Mouse (Mus musculus) limb, embryonic 12.5 days (tissue): ENCODE measurements around the gene Loxl3. TPM values are rescaled to one million over a fixed set of nuclear protein-coding genes. Genes with fewer than 3 reads are reported as not detected.

Experiments
- ATAC-seq: fragments of 200-750 bp; cut with Nextera tagmentation; 2 replicates; pipeline ENCODE4 v1.8.0; 2017; ENCODE audit warnings: low read depth, moderate TSS enrichment; ENCODE audit not compliant: insufficient number of reproducible peaks, insufficient read depth, low FRiP score, low TSS enrichment
- H3K27ac ChIP-seq: fragments of 300-500 bp; sonication (generic); 2 replicates; pipeline ENCODE4 v1.5.1; 2016; ENCODE audit warnings: mild to moderate bottlenecking, moderate library complexity
- H3K27me3 ChIP-seq: fragments of 300-500 bp; sonication (generic); 2 replicates; pipeline ENCODE4 v1.6.1; 2016; ENCODE audit warnings: mild to moderate bottlenecking, moderate library complexity
- H3K36me3 ChIP-seq: fragments of 300-500 bp; sonication (generic); 2 replicates; pipeline ENCODE4 v1.6.1; 2016; ENCODE audit warnings: mild to moderate bottlenecking, moderate library complexity
- H3K4me1 ChIP-seq: fragments of 300-500 bp; sonication (generic); replicated peaks from 2 replicates; pipeline ENCODE4 v1.6.1; 2016
- H3K4me2 ChIP-seq: fragments of 300-500 bp; sonication (generic); 2 replicates; pipeline ENCODE4 v1.6.1; 2016; ENCODE audit warnings: mild to moderate bottlenecking, moderate library complexity
- H3K4me3 ChIP-seq: fragments of 300-500 bp; sonication (generic); replicated peaks from 2 replicates; pipeline ENCODE4 v1.5.1; 2016; ENCODE audit warnings: mild to moderate bottlenecking
- H3K9ac ChIP-seq: fragments of 300-500 bp; sonication (generic); replicated peaks from 2 replicates; pipeline ENCODE4 v1.6.1; 2016; ENCODE audit warnings: mild to moderate bottlenecking, moderate library complexity
- H3K9me3 ChIP-seq: fragments of 300-500 bp; sonication (generic); 2 replicates; pipeline ENCODE4 v1.6.1; 2016; ENCODE audit warnings: mild to moderate bottlenecking, moderate library complexity
- WGBS: fragments of 180-500 bp; shearing (Covaris S2); methylation state at CpG from one replicate; pipeline ENCODE4 v1.1.7; 2016; 5-methylcytosine and 5-hydroxymethylcytosine counted together
- polyA plus RNA-seq: library from polyadenylated mRNA; unstranded; fragments of >200 nt; fragmentation: Nextera tagmentation; extraction: Ambion mirVana; gene quantifications from 2 replicates; pipeline ENCODE4 v1.2.1, GENCODE M21; 2016

Loxl3 gene
- polyA plus RNA-seq, 1 experiment from 2014 or later: 15.7 TPM

DNA sequence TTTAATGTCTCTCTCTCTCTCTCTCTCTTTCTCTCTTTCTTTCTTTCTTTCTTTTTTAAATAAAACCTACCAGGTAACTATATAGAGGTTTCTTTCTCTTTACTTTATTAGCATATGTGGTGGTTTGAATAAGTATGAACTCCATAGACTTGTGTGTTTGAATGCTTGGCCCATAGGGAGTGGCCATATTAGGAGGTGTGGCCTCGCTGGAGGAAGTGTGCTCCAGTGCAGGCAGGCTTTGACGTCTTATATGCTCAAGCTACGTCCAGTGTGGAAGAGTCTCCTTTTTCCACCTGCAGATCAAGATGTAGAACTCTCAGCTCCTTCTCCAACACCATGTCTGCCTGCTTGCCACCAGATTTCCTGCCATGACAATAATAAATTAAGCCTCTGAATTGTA is 14.9 kb upstream of the Loxl3 start:
- Histone ChIP-seq H3K4me2 (no peak overlapping the region), H3K9ac (no peak overlapping the region), H3K4me3 (no peak overlapping the region), H3K27ac (no peak overlapping the region), H3K27me3 (no peaks in the 10 kb centered on the region), H3K4me1 (peaks cover 2% of the 10 kb centered on the region; the same call in 1 of the 2 replicates), H3K9me3 (no peaks in the 10 kb centered on the region), H3K36me3 (no peaks in the 10 kb centered on the region)
- ATAC-seq: no peak
- WGBS: 75% methylated on average over 3 of the region's 3 CpGs

DNA sequence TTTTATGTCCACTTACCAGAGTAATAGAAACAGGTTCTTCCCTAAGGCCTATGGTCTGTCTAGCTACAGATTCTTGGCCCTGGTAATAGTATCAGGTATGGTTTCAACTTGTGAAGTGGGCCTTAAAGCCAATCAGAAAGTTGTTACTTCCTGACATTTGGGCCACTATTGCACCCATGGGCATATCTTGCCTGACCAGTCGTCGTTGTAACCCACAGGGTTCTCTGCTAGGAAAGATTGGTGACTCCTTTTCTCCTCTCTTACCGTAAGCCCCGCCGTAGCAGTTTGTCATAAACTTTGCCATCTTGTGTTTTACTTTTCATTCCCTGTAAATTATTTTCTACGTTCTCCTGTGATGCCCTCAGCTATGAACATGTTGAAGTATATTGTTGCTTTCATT is 13.9 kb upstream of the Loxl3 start:
- no peak overlapping the region for H3K4me3 ChIP-seq
- no peak overlapping the region for H3K9ac ChIP-seq
- WGBS: 86% methylated on average over 6 of the region's 6 CpGs
- no peaks in the 10 kb centered on the region for H3K36me3 ChIP-seq
- H3K9me3 ChIP-seq: no peaks in the 10 kb centered on the region
- no peaks in the 10 kb centered on the region for H3K27me3 ChIP-seq
- H3K4me1 ChIP-seq: peaks cover 2% of the 10 kb centered on the region; the same call in 1 of the 2 replicates
- no peak overlapping the region for H3K27ac ChIP-seq
- ATAC-seq: no peak
- H3K4me2 ChIP-seq: no peak overlapping the region

DNA sequence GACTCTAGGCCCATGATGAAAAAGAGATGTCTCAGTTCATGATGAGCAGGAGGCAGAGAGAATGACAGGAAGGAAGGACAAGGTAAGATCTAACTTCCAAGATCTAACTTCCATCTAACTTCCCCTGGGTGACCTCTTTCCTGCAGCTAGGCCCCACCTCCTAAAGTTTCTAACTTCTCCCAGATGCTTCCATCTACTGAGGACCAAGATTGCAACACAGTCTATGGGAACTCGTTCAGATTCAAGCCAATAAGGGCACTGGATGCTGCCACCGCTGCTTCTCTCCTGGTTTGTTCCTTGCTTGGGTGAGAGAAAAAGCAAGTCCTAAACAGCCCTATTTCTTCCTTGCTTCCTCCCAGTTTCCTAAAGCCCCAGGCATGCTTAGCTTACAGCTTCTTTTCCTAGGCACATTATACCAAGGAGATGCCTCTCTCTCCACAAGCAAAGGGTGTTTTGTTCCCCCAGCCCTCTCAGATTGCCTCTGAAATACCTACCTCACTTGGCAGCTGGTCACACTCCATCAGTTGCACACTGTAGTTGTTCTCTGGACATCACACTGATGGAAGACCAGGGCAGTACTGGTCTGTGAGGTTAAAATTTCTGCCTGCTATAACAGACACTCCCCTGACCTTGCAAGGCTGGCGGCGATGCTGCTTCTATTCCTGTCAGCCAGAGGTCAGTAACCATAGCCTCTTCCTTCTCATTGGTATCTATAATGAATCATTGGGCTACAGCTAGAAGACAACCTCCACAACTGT is 13.0 kb upstream of the Loxl3 start:
- WGBS: 79% methylated on average over 4 of the region's 4 CpGs
- H3K4me2 ChIP-seq: no peak overlapping the region
- H3K4me3 ChIP-seq: no peak overlapping the region
- H3K9me3 ChIP-seq: no peaks in the 10 kb centered on the region
- no peak for ATAC-seq
- H3K27ac ChIP-seq: no peak overlapping the region
- H3K27me3 ChIP-seq: peaks cover 1% of the 10 kb centered on the region; the same call in 1 of the 2 replicates
- no peak overlapping the region for H3K9ac ChIP-seq
- peaks cover 2% of the 10 kb centered on the region; the same call in 1 of the 2 replicates for H3K4me1 ChIP-seq
- H3K36me3 ChIP-seq: no peaks in the 10 kb centered on the region

DNA sequence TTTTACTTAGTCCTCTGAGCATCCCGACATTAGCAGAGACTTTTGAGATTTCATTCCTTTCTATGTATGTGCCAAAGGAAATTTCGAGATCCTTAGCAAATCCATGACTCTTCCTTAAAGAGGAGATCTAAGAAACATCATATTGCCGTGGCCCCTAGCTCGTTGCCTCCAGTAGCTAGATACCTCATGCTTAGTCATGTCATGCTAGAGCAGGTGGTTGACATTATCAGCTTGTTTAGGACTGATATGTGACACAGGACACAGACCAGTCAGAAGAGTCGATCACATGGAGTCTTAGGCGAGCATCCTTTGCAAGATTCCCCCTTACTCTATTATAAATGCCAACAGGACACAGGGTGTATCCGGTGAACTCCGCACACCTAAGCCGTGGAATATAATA is 11.0 kb upstream of the Loxl3 start:
- no peak overlapping the region for H3K27ac ChIP-seq
- ATAC-seq: no peak
- H3K4me1 ChIP-seq: peaks cover 7% of the 10 kb centered on the region
- no peak overlapping the region for H3K9ac ChIP-seq
- no peak overlapping the region for H3K4me3 ChIP-seq
- H3K4me2 ChIP-seq: no peak overlapping the region
- H3K27me3 ChIP-seq: peaks cover 3% of the 10 kb centered on the region; the same call in 1 of the 2 replicates
- no peaks in the 10 kb centered on the region for H3K9me3 ChIP-seq
- H3K36me3 ChIP-seq: no peaks in the 10 kb centered on the region
- WGBS: 87% methylated on average over 9 of the region's 9 CpGs

DNA sequence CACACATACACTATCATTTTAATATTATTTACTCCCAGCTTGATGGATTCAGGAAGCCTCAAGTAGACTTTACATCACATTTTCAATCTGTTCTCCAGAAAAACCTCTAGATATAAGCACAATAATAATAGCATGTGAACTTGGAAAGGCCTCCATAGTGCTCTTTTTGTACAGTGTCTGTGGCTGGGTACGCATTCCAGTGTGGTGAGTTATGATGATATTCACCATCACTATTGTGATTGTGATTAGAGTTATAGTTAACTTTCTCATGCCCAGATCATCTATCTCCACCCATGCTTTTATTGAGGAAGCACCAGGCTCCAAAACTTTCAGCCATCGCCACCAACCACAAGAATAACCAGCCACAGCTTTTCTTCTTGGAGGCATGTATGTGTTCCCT is 10.2 kb upstream of the Loxl3 start:
- no peak for ATAC-seq

DNA sequence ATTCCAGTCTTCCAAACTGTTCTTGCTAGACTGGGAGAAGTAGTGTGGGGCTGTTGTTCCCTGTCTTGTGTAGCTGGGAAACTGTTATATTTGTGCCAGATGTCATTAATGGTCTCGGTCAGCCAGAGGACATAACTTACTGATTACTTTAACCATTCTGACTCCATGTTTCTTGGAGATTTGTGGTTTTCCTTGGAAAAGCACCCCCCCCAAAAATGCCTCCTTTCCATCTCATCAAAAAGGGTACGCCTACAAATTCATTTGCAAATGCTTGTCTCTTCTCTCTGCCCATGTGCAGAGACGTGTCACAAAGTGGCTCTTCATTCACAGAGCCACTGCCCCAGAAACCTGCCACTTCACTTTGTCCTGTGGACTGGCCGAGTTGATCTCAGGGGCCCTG is 9.6 kb upstream of the Loxl3 start:
- H3K36me3 ChIP-seq: no peaks in the 10 kb centered on the region
- H3K9ac ChIP-seq: no peak overlapping the region
- H3K4me1 ChIP-seq: peaks cover 10% of the 10 kb centered on the region
- no peaks in the 10 kb centered on the region for H3K9me3 ChIP-seq
- H3K27ac ChIP-seq: no peak overlapping the region
- ATAC-seq: no peak
- H3K4me3 ChIP-seq: no peak overlapping the region
- peaks cover 12% of the 10 kb centered on the region for H3K27me3 ChIP-seq
- 66% methylated on average over 4 of the region's 4 CpGs for WGBS
- no peak overlapping the region for H3K4me2 ChIP-seq

More for the DNA sequence above, 10.2 kb upstream of the Loxl3 start:
- peaks cover 7% of the 10 kb centered on the region for H3K4me1 ChIP-seq
- H3K9ac ChIP-seq: no peak overlapping the region
- no peaks in the 10 kb centered on the region for H3K36me3 ChIP-seq
- H3K4me2 ChIP-seq: no peak overlapping the region
- WGBS: 95% methylated on average over 2 of the region's 2 CpGs
- H3K9me3 ChIP-seq: no peaks in the 10 kb centered on the region
- H3K27ac ChIP-seq: no peak overlapping the region
- H3K27me3 ChIP-seq: peaks cover 7% of the 10 kb centered on the region
- H3K4me3 ChIP-seq: no peak overlapping the region

DNA sequence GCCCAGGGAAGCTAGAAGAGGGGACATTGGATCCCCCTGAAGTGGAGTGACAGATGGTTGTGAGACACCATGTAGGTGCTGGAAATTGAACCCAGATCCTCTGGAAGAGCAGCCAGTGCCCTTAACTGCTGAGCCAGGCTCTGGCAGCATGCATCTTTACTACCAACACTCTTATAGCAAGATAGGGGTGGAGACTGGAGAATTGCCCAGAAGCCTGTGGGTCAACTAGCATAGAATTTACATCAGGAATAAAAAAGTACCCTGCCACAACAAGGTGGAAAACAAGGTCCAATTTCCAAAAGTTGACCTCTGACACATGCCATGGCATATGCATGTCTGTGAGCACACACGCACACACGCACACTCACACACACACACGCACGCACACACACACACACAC is 8.8 kb upstream of the Loxl3 start:
- no peaks in the 10 kb centered on the region for H3K9me3 ChIP-seq
- H3K27me3 ChIP-seq: peaks cover 20% of the 10 kb centered on the region
- H3K36me3 ChIP-seq: no peaks in the 10 kb centered on the region
- WGBS: 85% methylated on average over 4 of the region's 4 CpGs
- H3K4me1 ChIP-seq: peaks cover 17% of the 10 kb centered on the region
- H3K27ac ChIP-seq: no peak overlapping the region
- no peak overlapping the region for H3K4me2 ChIP-seq
- ATAC-seq: no peak
- no peak overlapping the region for H3K9ac ChIP-seq
- H3K4me3 ChIP-seq: no peak overlapping the region

DNA sequence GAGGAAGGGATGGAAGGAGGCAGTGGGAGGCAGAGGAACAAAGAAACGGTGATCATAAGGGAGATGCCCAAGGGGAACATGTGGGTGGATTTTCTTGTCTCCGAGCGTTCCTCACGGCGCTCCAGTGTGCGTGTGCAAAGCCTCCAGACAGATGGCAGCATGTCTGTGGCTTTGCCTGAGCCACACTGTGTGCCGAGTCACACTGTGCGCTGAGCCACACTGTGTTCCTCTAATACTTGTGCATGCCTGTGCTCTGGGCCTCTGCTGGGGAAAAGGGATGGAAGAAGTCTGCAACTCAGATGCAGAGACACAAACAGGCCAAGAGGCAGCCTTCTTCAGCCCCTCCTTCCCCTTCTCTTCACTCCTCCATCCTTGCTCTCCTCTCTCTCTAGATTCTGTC is 6.7 kb upstream of the Loxl3 start:
- Histone ChIP-seq H3K27ac (peak overlapping the region; percentile 35; the same call in 1 of the 2 replicates), H3K4me3 (no peak overlapping the region), H3K4me1 (peaks cover 27% of the 10 kb centered on the region)

DNA sequence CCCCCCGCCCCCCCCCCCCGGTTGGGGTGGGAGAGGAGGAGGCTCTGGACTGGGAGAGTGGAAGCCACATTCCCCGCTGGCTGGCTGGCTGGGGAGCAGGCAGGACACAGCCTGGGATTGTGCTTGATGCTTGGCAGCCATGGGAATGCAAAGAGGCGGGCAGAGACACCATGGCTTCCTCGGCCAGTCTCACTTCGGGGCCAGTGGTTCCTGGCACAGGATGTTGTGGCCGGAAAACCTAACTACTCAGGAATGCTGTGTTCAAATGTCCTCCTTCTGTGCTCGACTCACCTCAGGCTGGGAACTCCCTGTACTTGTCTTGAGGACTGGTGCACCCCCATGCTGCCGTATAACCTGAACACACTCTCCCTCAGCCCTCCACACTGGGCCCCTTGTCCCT is 6.3 kb upstream of the Loxl3 start:
- Histone ChIP-seq H3K4me3 (no peak overlapping the region), H3K9me3 (no peaks in the 10 kb centered on the region), H3K4me1 (peaks cover 30% of the 10 kb centered on the region), H3K4me2 (no peak overlapping the region), H3K36me3 (peaks cover 8% of the 10 kb centered on the region; the same call in 1 of the 2 replicates), H3K9ac (peak overlapping the region; percentile 12; the same call in 1 of the 2 replicates), H3K27me3 (peaks cover 44% of the 10 kb centered on the region), H3K27ac (peak overlapping the region; percentile 35; the same call in 1 of the 2 replicates)
- 50% methylated on average over 7 of the region's 9 CpGs for WGBS
- no peak; the same call in 1 of the 2 replicates for ATAC-seq

More for the DNA sequence above, 6.7 kb upstream of the Loxl3 start:
- Histone ChIP-seq H3K36me3 (peaks cover 8% of the 10 kb centered on the region; the same call in 1 of the 2 replicates), H3K9ac (no peak overlapping the region), H3K27me3 (peaks cover 40% of the 10 kb centered on the region), H3K9me3 (no peaks in the 10 kb centered on the region), H3K4me2 (no peak overlapping the region)
- 82% methylated on average over 8 of the region's 8 CpGs for WGBS
- no peak for ATAC-seq

DNA sequence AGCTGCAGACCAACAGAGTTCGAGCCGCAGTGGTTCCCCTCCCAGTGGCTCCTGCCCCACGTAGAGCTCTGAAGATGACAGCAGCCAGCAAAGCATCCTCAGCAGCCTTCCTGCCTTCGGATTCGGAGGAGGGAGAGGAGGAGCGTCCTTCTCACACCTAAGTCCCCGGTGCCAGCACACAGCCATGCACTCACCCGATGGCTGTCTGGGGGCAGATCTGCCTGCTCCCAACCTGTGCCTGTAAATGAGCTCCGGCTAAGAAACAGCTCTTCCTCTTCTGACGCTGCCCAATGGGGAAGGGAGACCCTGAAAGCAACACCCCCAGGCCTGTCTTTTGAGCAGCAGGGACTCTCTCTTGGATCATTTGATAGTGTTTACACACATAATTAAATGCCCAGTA is 4.2 kb upstream of the Loxl3 start:
- Histone ChIP-seq H3K9ac (no peak overlapping the region), H3K4me3 (no peak overlapping the region), H3K36me3 (peaks cover 8% of the 10 kb centered on the region; the same call in 1 of the 2 replicates), H3K27me3 (peaks cover 45% of the 10 kb centered on the region), H3K27ac (no peak overlapping the region), H3K9me3 (no peaks in the 10 kb centered on the region), H3K4me1 (peaks cover 34% of the 10 kb centered on the region), H3K4me2 (no peak overlapping the region)
- no peak for ATAC-seq
- WGBS: 24% methylated on average over 10 of the region's 10 CpGs

DNA sequence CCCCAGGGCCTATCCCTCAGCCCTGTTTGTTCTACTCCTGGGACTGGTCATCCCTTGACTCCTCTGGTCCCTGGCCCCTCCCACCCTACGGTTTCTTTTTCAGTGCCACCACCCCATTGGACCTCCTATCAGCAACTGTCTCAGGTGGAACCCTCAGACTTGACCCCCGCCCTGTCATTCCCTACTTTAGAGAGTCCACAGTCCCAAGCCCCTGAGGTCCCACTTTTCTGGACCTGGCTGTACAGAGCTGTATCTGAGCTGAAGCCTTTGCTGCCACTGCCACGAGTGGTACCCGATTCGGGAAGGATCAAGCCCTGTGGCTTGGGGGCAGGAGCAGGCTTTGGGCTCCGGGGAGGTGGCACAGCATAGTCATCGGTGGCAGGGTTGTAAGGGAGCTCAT is 2.9 kb upstream of the Loxl3 start:
- Histone ChIP-seq H3K27me3 (peaks cover 43% of the 10 kb centered on the region), H3K27ac (no peak overlapping the region), H3K9me3 (no peaks in the 10 kb centered on the region), H3K9ac (no peak overlapping the region), H3K36me3 (peaks cover 8% of the 10 kb centered on the region; the same call in 1 of the 2 replicates), H3K4me1 (peaks cover 42% of the 10 kb centered on the region), H3K4me2 (peak overlapping the region; percentile 6; the same call in 1 of the 2 replicates), H3K4me3 (no peak overlapping the region)
- ATAC-seq: no peak
- 66% methylated on average over 7 of the region's 7 CpGs for WGBS
